Mouse (Mus musculus) kidney, postnatal 36 days (tissue): Measurements from ENCODE around the gene Zscan10.
"Not testable (repeated sequence)": the region's sequence is repeated elsewhere in the genome, so short reads cannot be mapped to it uniquely, and the experiment has no call there.

Experiments used
- DNase-seq, 2 experiments: peaks; one replicate each; pipeline ENCODE4 v3.0.0; 2021 to 2022; ENCODE audit warnings: mixed read lengths in 2 of 2

Gene Zscan10

DNA sequence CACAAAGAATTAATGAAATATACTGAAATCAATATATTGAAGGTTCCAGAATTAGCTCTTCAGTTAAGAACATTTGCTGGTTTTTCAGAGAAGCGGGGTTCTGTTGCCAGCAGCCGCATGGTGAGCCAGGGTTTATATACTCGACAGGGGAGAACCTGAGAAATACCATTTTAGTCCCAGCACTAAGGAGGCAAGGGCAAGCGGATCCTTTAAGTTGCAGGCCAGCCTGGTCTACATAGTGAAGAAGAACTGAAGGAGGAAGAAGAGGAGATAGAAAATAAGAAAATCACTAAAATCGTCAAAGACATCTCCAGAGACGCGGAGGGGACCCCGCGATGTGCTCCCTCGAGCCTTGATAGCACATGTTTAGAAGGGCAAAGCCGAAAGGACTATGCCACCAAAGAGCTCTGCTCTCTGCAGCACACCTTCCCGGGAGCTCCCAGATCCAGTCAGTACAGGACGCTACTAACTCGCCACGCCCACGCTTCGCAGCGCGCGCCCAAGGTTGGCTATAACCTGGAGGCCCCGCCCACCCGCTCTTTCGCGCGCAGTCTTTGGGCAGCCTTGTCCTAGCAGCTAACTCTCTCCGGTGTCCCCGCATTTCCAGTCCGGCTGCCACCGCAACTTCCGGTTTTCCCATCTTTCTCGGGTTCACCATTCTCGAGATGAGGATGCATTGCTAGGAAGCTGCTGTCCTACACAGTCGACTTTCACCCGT, 8.3 kb upstream of the Zscan10 start:
- DNase-seq: peak; percentile 98 to 99

DNA sequence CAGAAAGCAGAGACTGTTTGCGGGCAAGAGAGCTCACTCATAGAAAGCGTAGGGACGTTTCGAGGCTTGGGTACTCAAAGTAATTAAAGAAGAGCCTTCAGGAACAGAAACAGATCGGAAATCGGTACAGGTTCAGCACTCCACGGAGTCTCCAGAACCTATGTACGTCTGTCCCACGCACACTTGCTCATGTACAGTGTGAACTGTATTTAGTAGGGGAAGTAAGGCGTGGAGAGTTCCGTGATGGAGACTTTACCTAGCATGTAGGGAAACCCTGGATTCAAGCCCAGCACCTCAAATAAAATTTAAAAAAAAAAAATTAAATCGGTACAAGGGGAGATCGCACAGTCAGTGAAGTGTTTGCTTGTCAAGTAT, 7.7 kb upstream of the Zscan10 start:
- no peak for DNase-seq

DNA sequence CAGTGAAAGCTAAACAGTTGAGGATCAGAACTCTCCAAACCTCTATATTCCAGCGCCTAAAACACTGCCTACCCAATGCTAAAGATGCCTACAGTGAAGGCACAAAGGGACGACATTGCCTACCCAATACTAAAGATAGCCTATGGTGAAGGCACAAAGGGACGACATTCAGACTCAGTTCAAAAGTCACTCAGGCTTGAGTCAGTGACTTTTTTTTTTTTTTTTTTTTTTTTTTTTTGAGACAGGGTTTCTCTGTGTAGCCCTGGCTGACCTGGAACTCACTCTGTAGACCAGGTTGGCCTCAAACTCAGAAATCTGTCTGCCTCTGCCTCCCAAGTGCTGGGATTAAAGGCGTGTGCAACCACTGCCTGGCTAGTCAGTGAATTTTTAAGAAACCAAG, 5.5 kb upstream of the Zscan10 start:
- DNase-seq: not testable (repeated sequence)

DNA sequence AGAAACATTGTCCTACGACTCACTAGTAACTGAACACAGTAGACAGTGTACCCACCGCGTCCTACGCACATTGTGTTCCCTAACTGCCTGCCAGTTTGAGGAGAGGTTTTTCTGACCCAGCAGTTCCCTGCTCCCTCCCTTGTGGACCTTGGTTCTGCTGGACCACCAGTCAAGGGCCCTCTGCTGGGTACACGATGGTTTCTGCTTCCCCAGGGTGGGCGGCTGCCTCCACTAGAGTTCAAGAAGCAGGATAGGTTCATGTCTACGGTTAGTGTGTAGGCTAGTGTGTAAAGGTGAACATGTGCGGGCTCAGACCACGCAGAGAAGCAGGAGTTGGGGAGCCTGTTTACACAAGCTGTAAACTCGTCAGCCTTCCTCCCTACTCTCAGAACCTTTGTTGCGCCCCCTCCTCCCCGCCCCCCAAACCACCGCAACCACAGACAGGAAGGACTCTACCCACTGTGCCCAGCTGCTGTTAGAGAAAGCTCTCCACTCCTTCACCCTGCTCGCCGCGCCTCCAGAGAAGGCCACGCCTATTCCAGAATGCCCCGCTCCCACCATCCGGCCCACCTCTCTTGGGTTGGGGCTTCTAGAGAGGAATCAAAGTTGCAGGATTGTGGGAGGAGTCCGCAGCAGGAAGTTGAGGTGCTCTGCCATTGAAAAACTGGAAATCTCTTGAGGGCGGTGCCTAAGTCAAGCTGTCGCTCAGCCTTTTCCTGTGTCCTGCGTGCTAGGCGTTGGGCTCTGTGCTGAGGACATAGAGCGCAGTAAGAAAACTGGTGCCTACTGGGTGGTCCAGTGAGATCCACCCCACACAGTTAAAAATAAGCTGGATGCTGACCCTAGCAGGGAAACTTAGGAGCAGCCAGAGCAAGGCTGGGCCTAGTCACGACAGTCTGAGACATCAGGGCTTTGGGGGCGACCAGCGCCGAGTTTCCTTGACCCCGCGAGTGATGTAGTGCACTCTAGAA, 1.8 kb upstream of the Zscan10 start, which contains the start of gene Zfp13:
Gene Zfp13, minus strand, starts transcription at position 906 of the 971 bp plus-strand sequence.
- peak; percentile 90 to 94 for DNase-seq

DNA sequence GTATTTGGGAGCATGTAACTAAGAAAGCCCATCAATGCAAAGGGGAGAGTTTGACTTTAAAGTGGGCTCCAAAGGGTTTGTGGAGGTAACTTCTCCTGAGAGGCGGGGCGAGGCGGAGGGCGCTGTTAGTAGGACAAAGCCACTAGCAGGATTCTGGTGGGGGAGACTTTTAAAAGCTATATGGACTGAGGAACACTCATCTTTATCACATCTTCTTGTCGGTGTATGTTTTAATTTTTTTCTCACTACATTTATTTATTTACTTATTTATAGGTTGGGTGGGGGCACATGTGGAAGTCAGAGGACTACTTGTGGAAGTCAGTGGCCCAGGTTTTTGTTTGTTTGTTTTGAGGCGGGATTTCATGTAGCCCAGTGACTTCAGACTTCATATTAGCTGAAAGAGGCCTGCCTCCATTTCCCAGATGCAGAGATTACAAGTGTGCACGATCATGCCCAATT, 1.0 kb upstream of the Zscan10 start:
- peak in 1 of 2 experiments; percentile 14 for DNase-seq

DNA sequence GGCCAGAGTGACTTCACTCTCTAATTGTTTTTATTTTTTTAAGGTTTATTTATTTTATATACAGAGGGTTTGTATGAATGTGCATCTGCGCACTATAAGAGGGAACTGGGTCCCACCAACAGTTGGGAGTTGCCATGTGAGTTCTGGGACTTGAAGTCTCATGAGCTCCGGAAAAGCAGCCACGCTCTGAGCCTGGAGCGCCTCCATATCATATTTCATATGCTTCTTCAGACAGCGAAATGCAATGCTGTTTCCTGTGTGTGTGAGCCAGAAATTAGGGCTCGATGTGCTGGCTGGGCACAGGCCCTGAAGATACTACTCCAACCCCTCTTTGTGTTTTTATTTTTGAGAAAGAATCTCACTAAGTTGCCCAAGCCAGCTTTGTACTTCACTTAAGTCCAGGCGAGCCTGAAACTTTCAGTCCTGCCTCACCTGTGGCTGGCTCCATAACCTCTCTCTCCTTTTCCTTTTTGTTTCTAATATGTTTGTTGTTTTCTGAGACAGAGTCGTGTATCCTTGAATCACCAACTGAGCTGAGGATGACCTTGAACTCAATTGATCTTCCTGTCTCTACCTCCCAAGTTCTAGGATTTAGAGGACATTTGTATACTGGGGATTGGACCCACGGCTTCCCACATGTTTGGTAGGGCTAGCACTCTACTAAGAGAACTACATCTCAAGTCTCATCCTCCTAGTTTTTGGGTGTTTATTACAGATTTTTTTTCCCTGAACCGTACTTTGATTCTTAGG, 1.4 kb downstream of the Zscan10 start:
- no peak for DNase-seq

DNA sequence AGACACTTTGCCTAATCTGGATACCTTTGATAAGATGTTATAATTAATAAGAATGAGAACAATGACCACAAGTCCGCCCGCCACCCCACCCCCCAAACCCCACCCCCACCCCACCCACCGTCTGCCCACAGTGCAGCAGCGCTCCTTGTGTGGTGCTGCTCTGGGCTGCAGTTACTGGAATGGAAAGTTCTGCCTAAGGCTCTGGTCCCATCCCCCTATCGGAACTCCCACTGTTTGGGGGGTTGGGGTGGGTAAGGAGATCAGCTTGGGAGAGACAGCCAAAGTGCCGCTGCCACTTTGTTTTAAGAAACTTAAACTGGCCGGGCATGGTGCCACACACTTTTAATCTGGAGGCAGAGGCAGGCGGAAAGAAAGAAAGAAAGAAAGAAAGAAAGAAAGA, 2.4 kb downstream of the Zscan10 start:
- DNase-seq: no peak

DNA sequence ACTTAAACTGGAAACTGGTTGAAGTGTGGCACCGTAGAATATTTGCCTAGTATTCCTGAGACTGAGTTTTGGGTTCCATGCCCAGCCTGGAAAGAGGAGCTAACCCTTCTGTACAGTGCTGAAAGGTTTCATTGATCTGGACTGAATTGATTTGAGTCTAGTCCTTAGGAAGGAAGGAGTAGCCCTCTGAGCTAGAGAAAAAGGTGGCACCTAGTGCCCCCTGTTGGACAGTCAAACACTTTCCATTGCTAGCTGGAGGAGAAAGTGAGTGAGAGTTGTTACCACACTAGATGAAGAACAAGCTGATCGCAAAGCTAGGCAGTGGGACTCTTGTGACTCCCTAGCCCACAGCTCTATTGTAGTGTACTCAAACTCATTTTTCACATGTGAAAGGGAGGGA, 2.9 kb downstream of the Zscan10 start:
- DNase-seq: peak; percentile 16 to 54

DNA sequence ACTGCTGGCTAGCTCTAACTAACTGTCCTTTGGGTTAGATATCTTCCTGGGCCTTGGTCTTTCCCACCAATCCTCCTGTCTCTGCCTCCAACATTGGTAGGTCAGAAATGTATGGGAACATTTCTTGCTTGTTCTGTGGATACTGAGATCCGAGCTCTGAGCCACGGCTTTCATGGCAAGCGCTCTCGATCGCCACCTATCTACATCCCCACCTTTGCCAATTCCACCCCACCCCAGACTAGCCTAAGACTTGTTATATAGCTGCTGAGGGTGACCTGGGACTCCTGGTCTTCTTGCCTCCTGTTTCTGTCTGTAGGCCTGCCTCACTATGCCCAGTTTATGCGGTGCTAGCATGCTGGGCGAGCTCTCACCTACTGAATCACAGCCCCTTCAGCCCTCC, 3.7 kb downstream of the Zscan10 start:
- no peak for DNase-seq

DNA sequence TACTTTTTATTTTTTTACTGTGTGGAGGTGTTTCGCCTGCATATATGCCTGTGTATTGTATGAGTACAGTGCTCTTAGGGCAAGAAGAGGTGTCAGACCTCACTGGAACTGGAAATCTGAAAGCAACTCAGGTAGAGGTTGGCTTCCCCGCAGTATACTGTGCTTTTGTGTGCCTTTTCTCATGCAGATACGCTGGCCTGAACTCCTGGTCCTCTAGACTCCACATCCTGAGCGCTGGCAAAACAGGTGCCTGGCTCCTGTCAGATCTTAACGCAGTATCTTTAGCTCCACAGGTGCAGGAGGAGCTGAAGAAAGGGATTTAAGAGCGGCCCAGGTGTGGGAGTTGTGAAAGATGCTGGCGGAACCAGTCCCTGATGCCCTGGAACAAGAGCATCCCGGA, 4.6 kb downstream of the Zscan10 start:
- DNase-seq: no peak

DNA sequence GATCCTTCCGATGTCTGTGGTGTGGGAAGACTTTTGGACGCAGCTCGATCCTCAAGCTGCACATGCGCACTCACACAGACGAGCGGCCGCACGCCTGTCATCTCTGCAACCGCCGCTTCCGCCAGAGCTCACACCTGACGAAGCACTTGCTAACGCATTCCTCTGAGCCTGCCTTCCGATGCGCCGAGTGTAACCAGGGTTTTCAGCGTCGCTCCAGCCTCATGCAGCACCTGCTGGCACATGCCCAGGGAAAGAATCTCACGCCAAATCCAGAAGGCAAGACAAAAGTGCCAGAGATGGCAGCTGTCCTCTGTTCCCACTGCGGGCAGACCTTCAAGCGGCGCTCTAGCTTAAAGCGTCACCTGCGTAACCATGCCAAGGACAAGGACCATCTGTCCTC, 9.0 kb downstream of the Zscan10 start:
- no peak for DNase-seq

DNA sequence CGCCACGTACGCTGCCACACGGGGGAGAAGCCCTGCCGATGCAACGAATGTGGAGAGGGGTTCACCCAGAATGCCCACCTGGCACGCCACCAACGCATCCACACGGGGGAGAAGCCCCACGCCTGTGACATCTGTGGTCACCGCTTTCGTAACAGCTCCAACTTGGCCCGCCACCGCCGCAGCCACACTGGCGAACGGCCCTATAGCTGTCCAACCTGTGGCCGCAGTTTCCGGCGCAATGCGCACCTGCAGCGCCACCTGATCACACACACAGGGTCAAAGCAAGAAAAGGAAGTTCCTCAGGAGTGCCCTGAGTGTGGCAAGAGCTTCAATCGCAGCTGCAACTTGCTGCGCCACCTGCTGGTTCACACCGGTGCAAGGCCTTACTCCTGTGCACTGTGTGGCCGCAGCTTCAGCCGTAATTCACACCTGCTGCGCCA, 9.7 kb downstream of the Zscan10 start:
- DNase-seq: peak; percentile 57 to 89

DNA sequence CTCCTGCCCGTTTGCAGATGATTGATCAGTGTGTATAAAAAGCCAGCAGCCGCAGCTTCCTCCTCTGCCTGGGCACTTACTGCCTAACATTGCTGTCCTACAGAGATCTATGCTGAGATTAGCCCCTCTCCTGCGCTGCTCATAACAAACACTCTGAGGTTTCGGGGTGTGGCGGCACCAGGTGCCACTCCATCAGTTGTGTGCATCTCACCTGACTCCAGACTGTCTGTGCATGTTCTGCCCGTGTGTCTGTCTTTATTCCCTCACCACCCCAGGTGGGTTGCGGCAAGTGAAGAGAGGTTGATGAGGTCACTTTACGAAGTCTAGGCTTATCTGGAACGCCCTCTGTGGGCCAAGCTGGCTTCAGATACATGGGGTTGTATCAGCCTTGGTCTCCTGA, 16.4 kb downstream of the Zscan10 start:
- no peak for DNase-seq

DNA sequence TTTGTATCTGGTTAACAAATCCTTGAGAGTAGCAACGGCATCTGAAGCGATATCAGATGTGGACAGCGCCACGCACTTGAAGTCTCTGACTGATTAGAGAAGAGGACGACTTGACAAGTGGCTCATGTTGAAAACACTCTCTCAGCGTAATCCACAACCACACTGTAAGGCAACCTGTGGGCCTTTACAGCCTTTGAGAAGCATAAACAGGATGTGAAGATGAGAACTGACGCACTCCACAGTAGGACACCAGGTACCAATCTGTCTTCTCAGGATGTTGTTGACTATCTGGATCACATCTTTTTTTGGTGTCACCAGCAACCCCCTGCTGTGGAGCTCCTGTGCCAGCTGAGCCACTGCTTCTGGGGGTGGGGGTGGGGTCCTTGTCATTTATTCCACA, 19.7 kb downstream of the Zscan10 start:
- no peak for DNase-seq

DNA sequence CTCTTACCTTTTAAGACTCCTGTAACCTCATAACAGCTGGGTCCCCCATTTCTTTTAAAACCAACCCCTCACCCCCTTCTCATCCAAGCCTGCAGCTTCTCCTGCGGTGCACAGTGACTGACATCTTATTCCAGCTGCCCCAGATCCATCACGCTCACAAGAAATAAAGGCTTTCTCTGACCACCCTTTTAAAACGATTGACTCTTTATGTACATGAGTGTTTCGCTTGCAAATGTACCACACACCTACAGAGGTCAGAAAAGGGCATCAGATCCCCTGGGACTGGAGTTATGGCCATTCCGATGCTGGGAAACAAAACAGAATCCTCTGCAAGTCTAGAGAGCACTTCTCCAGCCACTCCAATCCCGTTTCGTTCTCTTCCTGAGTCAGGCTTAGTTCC, 27.2 kb downstream of the Zscan10 start:
- no peak for DNase-seq

DNA sequence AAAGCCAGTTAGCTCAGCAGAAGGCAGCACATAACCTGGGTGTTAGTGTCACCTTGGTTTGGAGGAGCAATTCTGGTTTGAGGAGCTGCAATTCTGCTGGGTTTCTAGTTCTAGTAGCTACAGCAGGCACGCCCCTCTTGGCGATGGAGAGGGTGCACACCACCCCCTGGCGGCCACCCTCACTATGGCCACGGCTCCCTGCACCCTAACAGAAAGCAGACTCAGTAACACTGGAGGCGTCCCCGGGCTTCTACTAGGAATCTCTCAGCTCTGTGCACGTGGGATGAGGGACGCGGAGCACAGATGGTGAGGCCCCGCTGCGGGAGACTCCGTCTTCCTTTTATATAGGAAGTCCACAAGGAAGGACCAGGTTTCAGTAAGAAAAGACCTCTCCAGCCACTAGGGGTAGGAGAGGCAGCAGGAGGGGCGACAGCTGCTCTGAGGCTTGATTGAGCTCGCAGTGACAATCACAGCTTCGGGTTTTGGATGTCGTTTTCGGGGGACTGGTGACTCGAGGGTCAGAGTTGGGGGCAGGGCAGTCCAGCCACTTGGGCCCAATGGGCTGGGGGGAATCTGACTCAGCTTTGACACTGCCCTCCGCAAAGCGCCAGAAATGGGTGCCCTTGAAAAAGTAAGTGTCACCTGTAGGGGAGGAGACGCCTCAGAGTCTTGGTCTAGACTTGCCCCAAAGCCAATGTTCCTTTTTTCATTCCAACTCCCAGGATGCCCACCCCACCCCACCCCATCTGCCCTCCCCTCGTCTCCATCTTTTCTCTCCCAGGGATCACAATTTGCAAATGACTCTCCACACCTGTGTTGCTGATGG, 29.8 kb downstream of the Zscan10 start:
- DNase-seq: peak; percentile 60 to 88

DNA sequence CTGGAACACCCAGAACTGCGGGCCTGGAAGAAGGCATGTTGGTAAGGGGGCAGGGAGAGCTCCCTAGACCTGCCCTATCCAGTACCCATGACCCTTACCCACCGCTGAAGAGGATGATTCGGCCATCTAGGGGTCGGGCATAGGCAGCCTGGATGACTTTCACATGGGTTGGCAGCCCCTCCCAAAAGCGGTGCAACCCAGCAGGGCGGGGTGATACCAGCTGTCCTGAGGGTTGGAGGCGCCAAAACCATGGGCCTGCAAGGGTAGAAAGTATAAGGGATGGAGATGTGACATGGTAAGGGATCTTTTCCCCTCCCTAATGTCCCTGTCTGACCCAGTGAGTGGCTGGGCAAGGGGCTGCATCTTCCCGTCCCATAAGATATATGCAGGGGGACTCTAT, 30.6 kb downstream of the Zscan10 start:
- no peak for DNase-seq

DNA sequence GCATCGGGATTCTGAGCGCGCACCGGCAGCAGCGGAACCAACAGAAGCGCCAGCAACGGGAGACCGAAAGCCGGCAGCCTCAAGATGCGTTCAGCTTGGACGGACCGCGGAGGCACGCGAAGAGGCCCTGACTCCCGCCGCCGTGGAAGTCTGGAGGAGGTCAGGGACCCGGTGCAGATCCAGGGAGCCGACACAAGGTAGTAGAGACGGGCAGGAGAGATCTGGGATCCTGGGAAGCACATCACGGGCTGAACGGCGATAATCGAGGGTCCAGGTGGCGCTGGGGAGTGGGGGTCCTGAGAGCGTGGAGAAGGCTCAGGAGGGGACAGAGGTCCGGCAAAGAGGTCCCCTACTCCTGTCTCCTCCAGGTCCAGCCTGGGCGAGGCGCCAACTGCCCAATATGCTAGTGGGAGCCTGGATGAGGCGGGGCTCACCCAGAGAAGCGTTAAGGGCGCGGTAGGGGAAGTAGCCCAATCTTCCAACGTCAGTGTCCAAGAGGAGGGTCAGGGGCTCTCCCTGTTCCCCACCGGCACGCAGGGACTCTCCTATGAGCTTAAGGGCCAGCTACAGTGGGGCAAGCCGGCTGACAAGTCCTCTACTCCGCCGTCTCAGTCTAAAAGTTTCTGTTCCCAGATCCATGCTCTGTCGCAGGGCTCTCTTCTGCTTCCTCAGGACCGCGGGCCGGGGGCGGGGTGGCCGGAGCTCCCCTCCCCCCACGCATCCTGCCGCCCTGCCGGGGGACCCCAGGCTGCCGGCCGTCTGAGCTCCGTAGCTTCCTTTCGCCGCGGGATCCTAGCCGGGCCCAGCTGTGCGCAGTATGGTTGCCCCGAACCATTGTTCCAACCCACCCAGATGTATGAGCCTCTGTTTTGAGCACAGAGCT, 44.2 kb downstream of the Zscan10 start, which contains the start of gene Mmp25:
Gene Mmp25, minus strand, starts transcription at position 665 of the 883 bp plus-strand sequence.
- DNase-seq: peak in 1 of 2 experiments; percentile 41

DNA sequence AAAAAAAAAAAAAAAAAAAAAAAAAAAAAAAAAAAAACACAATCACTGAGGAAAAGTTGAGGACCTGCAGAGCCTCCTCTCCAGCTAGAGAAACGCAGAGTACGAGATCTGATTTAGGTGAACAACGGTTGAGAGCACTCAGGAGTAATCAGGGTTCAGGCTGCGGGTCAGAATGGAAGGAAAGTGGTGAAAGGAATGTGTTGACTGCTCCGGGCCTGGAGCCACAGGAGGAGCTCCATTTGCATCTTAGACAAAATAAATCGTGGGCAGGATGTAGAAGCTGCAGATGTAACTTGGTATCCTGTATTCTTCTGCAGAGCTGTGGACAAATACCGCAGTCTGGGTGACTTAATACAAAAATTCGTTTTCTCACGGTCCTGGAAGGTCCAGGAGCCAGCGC, 45.2 kb downstream of the Zscan10 start:
- no peak for DNase-seq

DNA sequence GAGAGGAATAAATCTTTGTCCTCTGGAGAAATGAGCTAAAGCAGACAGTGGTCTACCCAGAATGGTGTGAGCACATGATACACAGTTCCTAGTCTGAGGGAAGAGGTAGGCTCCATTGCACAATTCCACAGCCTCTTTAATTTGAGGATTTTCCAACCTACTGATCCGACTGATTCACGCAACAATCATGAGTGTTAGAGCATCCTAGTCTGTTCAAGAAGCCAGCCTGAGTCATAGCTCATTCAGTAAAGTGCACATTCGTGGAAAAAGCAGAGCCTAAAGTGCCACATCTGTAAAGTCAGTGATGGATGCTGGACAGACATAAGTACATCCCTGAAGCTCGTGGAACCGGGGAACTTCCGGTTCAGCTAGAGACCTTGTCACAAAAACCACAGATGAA, 50.7 kb downstream of the Zscan10 start:
- DNase-seq: no peak

DNA sequence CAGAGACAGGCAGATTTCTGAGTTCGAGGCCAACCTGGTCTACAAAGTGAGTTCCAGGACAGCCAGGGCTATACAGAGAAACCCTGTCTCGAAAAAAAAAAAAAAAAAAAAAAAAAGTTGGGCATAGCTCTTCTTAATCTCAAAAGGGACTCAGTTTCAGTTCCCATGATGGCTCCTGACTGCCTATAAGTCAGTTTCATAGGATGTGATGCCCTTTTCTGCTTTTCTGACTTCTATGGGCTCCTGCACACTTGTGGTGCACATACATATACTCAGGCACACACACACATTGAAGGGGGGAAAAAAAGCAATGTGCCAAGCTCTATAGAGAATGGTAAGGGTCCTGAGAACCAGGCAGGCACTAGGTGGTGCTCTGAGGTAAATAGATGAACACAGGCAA, 52.7 kb downstream of the Zscan10 start:
- DNase-seq: no peak
